Mouse (Mus musculus): ENCODE measurements at regions not wholly inside any gene's neighbourhood (a gene's known extent, or its start where the extent isn't known, plus 50 kb on each side); places are given as distances from the start of the nearest gene placed in this dataset.

- H3K27ac ChIP-seq (ENCODE audit: low read depth, low read length) = no peak overlapping the region
Observed at GRCm38 (mm10) chr12:77638266-77638665, 400.3 kb downstream of the Fut8 start.

GRCm38 (mm10) chr12:77642336-77642735, 404.4 kb downstream of the Fut8 start:
- Histone ChIP-seq H3K36me3 (ENCODE audit: control insufficient read depth, insufficient read depth, low read length) (no peaks in the 10 kb centered on the region), H3K9me3 (ENCODE audit: control insufficient read depth, low read length) (no peaks in the 10 kb centered on the region), H3K9ac (replicated peaks; ENCODE audit: low read depth, low read length) (no peak overlapping the region), H3K4me1 (ENCODE audit: control insufficient read depth, insufficient read depth, low read length) (no peaks in the 10 kb centered on the region), H3K4me3 (ENCODE audit: low read depth, low read length) (no peak overlapping the region), H3K27ac (ENCODE audit: low read depth, low read length) (no peak overlapping the region), H3K4me2 (ENCODE audit: low read depth, low read length) (no peak overlapping the region), H3K27me3 (ENCODE audit: control insufficient read depth, insufficient read depth, low read length) (no peaks in the 10 kb centered on the region)
- 81% methylated on average over 4 of the region's 4 CpGs for WGBS
- no peak for ATAC-seq (ENCODE audit: low read depth)

More at GRCm38 (mm10) chr12:77638266-77638665, 400.3 kb downstream of the Fut8 start:
- no peak overlapping the region for H3K4me3 ChIP-seq (ENCODE audit: low read depth, low read length)
- H3K9me3 ChIP-seq (ENCODE audit: control insufficient read depth, low read length) = no peaks in the 10 kb centered on the region
- H3K36me3 ChIP-seq (ENCODE audit: control insufficient read depth, insufficient read depth, low read length) = no peaks in the 10 kb centered on the region
- no peaks in the 10 kb centered on the region for H3K27me3 ChIP-seq (ENCODE audit: control insufficient read depth, insufficient read depth, low read length)
- no peak for ATAC-seq (ENCODE audit: low read depth)
- H3K4me1 ChIP-seq (ENCODE audit: control insufficient read depth, insufficient read depth, low read length) = no peaks in the 10 kb centered on the region
- no peak overlapping the region for H3K4me2 ChIP-seq (ENCODE audit: low read depth, low read length)
- WGBS = 68% methylated on average over 7 of the region's 7 CpGs
- no peak overlapping the region for H3K9ac ChIP-seq (replicated peaks; ENCODE audit: low read depth, low read length)

GRCm38 (mm10) chr12:77647841-77648240, 409.9 kb downstream of the Fut8 start:
- Histone ChIP-seq H3K4me1 (ENCODE audit: control insufficient read depth, insufficient read depth, low read length) (no peaks in the 10 kb centered on the region), H3K4me3 (ENCODE audit: low read depth, low read length) (no peak overlapping the region), H3K4me2 (ENCODE audit: low read depth, low read length) (no peak overlapping the region), H3K9ac (replicated peaks; ENCODE audit: low read depth, low read length) (no peak overlapping the region), H3K36me3 (ENCODE audit: control insufficient read depth, insufficient read depth, low read length) (no peaks in the 10 kb centered on the region), H3K9me3 (ENCODE audit: control insufficient read depth, low read length) (no peaks in the 10 kb centered on the region), H3K27me3 (ENCODE audit: control insufficient read depth, insufficient read depth, low read length) (no peaks in the 10 kb centered on the region), H3K27ac (ENCODE audit: low read depth, low read length) (no peak overlapping the region)
- no peak for ATAC-seq (ENCODE audit: low read depth)
- 78% methylated on average over 3 of the region's 3 CpGs for WGBS

GRCm38 (mm10) chr12:77654282-77654681, 416.4 kb downstream of the Fut8 start:
- WGBS = 79% methylated on average over 3 of the region's 3 CpGs
- H3K4me3 ChIP-seq (ENCODE audit: low read depth, low read length) = no peak overlapping the region
- no peak overlapping the region for H3K27ac ChIP-seq (ENCODE audit: low read depth, low read length)
- H3K9me3 ChIP-seq (ENCODE audit: control insufficient read depth, low read length) = no peaks in the 10 kb centered on the region
- no peak for ATAC-seq (ENCODE audit: low read depth)
- no peak overlapping the region for H3K9ac ChIP-seq (replicated peaks; ENCODE audit: low read depth, low read length)
- no peak overlapping the region for H3K4me2 ChIP-seq (ENCODE audit: low read depth, low read length)
- peaks cover 10% of the 10 kb centered on the region; the same call in 1 of the 2 replicates for H3K4me1 ChIP-seq (ENCODE audit: control insufficient read depth, insufficient read depth, low read length)
- no peaks in the 10 kb centered on the region for H3K36me3 ChIP-seq (ENCODE audit: control insufficient read depth, insufficient read depth, low read length)
- no peaks in the 10 kb centered on the region for H3K27me3 ChIP-seq (ENCODE audit: control insufficient read depth, insufficient read depth, low read length)

GRCm38 (mm10) chr12:77657060-77657459, 419.1 kb downstream of the Fut8 start:
- H3K9me3 ChIP-seq (ENCODE audit: control insufficient read depth, low read length) = no peaks in the 10 kb centered on the region
- WGBS = 47% methylated on average over 5 of the region's 5 CpGs
- peaks cover 10% of the 10 kb centered on the region; the same call in 1 of the 2 replicates for H3K4me1 ChIP-seq (ENCODE audit: control insufficient read depth, insufficient read depth, low read length)
- H3K4me2 ChIP-seq (ENCODE audit: low read depth, low read length) = no peak overlapping the region
- no peak overlapping the region for H3K27ac ChIP-seq (ENCODE audit: low read depth, low read length)
- no peak for ATAC-seq (ENCODE audit: low read depth)
- H3K9ac ChIP-seq (replicated peaks; ENCODE audit: low read depth, low read length) = no peak overlapping the region
- no peaks in the 10 kb centered on the region for H3K36me3 ChIP-seq (ENCODE audit: control insufficient read depth, insufficient read depth, low read length)
- H3K4me3 ChIP-seq (ENCODE audit: low read depth, low read length) = no peak overlapping the region
- H3K27me3 ChIP-seq (ENCODE audit: control insufficient read depth, insufficient read depth, low read length) = no peaks in the 10 kb centered on the region

- Histone ChIP-seq H3K4me1 (ENCODE audit: control insufficient read depth, insufficient read depth, low read length) (peaks cover 10% of the 10 kb centered on the region; the same call in 1 of the 2 replicates), H3K4me3 (ENCODE audit: low read depth, low read length) (no peak overlapping the region), H3K36me3 (ENCODE audit: control insufficient read depth, insufficient read depth, low read length) (no peaks in the 10 kb centered on the region), H3K9ac (replicated peaks; ENCODE audit: low read depth, low read length) (no peak overlapping the region), H3K9me3 (ENCODE audit: control insufficient read depth, low read length) (no peaks in the 10 kb centered on the region), H3K27ac (ENCODE audit: low read depth, low read length) (no peak overlapping the region), H3K4me2 (ENCODE audit: low read depth, low read length) (no peak overlapping the region), H3K27me3 (ENCODE audit: control insufficient read depth, insufficient read depth, low read length) (no peaks in the 10 kb centered on the region)
- WGBS = 25% methylated on average over 3 of the region's 3 CpGs
- ATAC-seq (ENCODE audit: low read depth) = no peak
Observed at GRCm38 (mm10) chr12:77657878-77658277, 420.0 kb downstream of the Fut8 start.

- Histone ChIP-seq H3K27ac (ENCODE audit: low read depth, low read length) (no peak overlapping the region), H3K36me3 (ENCODE audit: control insufficient read depth, insufficient read depth, low read length) (no peaks in the 10 kb centered on the region), H3K27me3 (ENCODE audit: control insufficient read depth, insufficient read depth, low read length) (no peaks in the 10 kb centered on the region), H3K4me3 (ENCODE audit: low read depth, low read length) (no peak overlapping the region), H3K9ac (replicated peaks; ENCODE audit: low read depth, low read length) (no peak overlapping the region), H3K4me1 (ENCODE audit: control insufficient read depth, insufficient read depth, low read length) (no peaks in the 10 kb centered on the region), H3K4me2 (ENCODE audit: low read depth, low read length) (no peak overlapping the region), H3K9me3 (ENCODE audit: control insufficient read depth, low read length) (no peaks in the 10 kb centered on the region)
- no peak for ATAC-seq (ENCODE audit: low read depth)
- 88% methylated on average over 3 of the region's 3 CpGs for WGBS
Observed at GRCm38 (mm10) chr12:77663180-77663579, 425.3 kb downstream of the Fut8 start.

GRCm38 (mm10) chr12:77663665-77664374, 425.9 kb downstream of the Fut8 start:
- WGBS = 74% methylated on average over 7 of the region's 7 CpGs
- Histone ChIP-seq H3K4me3 (ENCODE audit: low read depth, low read length) (no peak overlapping the region), H3K4me1 (ENCODE audit: control insufficient read depth, insufficient read depth, low read length) (no peaks in the 10 kb centered on the region), H3K36me3 (ENCODE audit: control insufficient read depth, insufficient read depth, low read length) (no peaks in the 10 kb centered on the region), H3K4me2 (ENCODE audit: low read depth, low read length) (no peak overlapping the region), H3K27ac (ENCODE audit: low read depth, low read length) (no peak overlapping the region), H3K9me3 (ENCODE audit: control insufficient read depth, low read length) (no peaks in the 10 kb centered on the region), H3K27me3 (ENCODE audit: control insufficient read depth, insufficient read depth, low read length) (no peaks in the 10 kb centered on the region), H3K9ac (replicated peaks; ENCODE audit: low read depth, low read length) (no peak overlapping the region)
- ATAC-seq (ENCODE audit: low read depth) = no peak

- no peaks in the 10 kb centered on the region for H3K9me3 ChIP-seq (ENCODE audit: control insufficient read depth, low read length)
- no peak overlapping the region for H3K9ac ChIP-seq (replicated peaks; ENCODE audit: low read depth, low read length)
- H3K27ac ChIP-seq (ENCODE audit: low read depth, low read length) = no peak overlapping the region
- H3K4me3 ChIP-seq (ENCODE audit: low read depth, low read length) = no peak overlapping the region
- ATAC-seq (ENCODE audit: low read depth) = no peak
- H3K36me3 ChIP-seq (ENCODE audit: control insufficient read depth, insufficient read depth, low read length) = no peaks in the 10 kb centered on the region
- no peaks in the 10 kb centered on the region for H3K27me3 ChIP-seq (ENCODE audit: control insufficient read depth, insufficient read depth, low read length)
- WGBS = 81% methylated on average over 8 of the region's 8 CpGs
- H3K4me2 ChIP-seq (ENCODE audit: low read depth, low read length) = no peak overlapping the region
- H3K4me1 ChIP-seq (ENCODE audit: control insufficient read depth, insufficient read depth, low read length) = no peaks in the 10 kb centered on the region
Observed at GRCm38 (mm10) chr12:77666411-77666810, 428.5 kb downstream of the Fut8 start.

Measured in neural tube, embryonic 14.5 days (tissue).